Mouse (Mus musculus): ENCODE measurements around the gene Prss41. TPM values are rescaled to one million over a fixed set of nuclear protein-coding genes. Genes with fewer than 3 reads are reported as not detected.

Gene Prss41
- total RNA-seq, 2 experiments from 2014 or later = 0.21 to 0.58 TPM

DNA sequence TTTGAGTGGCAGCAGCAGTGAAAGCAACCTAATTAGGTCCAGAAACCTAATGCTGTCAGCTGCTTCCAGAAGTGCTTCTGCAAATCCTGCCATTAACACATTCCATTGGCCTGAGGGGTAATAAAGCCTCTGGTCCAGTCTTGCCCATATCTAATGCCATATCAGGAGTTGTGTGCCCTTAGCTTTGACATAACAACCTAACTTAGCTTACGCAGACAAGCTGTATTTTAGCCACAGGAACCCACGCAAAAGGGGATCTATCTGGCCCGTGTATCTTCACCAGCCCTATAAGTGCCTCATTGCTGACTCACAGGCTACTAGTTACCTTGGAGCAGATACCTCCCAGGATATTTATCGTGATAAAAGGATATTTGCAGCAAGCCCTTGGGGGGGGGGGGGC is 18.4 kb downstream of the Prss41 start:
- no peak for DNase-seq

DNA sequence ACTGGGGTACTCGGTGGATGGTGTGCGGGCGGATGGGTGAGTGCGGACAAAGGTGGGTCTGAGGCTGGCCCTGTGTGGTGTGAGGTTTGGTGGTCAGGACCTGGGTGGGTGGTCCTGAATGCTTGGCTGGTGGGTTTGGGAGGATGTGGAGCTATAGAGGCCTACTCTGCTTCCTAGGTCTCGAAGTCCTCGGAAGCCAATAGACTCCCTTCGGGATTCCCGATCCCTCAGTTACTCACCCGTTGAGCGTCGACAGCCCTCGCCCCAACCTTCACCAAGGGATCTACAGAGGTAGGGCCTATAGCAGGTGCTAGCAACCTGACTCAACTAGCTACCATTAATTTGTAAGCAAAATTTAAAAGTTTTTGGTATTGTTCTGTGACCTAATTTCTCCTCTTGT is 20.4 kb downstream of the Prss41 start:
- DNase-seq = no peak

DNA sequence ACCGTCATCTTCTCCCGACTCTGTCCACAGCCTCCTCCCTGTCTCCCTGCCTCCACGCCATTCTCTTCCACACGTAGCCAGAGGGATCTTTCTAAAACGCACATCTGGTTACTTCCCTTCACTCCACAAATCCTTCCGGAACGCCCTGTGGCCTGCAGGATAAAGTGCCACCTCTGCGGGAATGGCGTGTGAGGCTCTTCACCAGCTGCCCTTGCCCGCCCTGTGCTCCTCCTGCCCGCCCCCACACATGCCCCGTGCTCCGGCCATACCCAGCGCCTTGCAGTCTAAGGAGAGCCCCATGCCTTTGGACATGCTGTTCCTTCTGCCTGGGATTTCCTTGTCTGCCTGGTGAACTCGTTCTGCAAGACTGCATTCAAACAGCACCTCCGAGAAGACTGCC is 21.0 kb downstream of the Prss41 start:
- no peak for DNase-seq

DNA sequence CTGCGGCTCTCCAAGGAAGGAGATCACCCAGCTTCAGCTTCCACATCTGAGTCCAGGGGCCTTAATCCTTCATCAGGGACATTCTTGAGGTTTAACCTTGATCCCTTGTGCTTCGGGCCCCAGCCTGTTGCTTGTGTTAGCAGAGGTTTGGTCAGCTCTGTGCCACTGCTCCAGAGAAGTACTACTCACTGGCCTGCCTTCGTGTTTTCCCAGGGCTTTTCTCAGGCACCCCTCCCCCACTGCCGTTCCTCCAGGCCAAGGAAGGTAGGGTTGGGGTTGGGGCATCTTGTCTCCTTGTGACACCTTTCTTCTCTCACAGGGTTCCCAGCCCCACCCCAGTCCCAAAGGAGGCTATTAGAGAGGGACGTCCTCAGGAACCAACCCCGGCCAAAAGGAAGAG is 21.9 kb downstream of the Prss41 start:
- DNase-seq = peak; percentile 16

DNA sequence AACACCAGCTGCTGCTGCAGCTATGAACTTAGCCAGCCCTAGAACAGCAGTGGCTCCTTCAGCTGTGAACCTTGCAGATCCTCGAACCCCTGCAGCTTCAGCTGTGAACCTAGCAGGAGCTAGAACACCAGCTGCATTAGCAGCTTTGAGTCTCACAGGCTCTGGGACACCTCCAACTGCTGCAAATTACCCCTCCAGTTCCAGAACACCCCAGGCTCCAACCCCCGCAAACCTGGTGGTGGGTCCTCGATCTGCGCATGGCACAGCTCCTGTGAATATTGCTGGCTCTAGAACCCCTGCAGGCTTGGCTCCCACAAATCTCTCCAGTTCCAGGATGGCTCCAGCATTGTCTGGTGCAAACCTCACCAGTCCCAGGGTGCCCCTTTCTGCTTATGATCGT is 23.2 kb downstream of the Prss41 start:
- no peak for DNase-seq

DNA sequence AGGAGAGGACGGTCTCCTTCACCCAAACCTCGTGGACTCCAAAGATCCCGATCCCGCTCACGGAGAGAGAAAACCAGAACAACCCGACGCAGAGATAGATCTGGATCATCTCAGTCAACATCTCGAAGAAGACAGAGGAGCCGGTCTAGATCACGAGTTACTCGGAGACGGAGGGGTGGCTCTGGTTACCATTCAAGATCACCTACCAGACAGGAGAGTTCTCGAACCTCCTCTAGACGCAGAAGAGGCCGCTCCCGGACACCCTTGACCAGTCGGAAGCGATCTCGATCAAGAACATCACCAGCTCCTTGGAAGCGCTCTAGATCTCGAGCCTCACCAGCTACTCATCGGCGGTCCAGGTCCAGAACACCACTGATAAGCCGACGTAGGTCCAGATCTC is 24.7 kb downstream of the Prss41 start:
- DNase-seq = no peak

DNA sequence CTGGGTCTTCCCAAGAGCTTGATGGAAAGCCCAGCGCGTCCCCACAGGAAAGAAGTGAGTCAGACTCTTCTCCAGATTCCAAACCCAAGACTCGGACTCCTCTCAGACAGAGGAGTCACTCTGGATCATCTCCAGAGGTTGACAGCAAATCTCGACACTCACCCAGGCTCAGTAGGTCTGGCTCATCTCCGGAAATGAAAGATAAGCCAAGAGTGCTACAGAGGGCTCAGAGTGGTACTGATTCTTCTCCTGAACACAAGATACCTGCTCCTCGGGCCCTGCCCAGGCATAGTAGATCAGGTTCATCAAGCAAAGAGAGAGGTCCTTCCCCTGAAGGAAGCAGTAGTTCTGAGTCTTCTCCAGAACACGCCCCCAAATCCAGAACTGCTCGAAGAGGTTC is 25.4 kb downstream of the Prss41 start:
- DNase-seq = no peak

DNA sequence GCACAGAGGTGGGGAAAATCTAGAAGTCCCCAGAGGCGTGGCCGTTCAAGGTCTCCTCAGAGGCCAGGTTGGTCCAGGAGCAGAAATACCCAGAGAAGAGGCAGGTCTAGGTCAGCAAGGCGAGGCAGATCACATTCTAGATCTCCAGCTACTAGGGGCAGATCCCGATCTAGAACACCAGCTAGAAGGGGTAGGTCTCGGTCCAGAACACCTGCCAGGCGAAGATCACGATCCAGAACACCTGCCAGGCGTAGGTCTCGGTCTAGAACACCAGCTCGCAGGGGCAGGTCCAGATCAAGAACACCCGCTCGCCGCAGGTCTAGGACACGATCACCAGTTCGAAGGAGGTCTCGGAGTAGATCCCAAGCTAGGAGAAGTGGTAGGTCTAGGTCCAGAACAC is 28.3 kb downstream of the Prss41 start:
- DNase-seq = no peak

DNA sequence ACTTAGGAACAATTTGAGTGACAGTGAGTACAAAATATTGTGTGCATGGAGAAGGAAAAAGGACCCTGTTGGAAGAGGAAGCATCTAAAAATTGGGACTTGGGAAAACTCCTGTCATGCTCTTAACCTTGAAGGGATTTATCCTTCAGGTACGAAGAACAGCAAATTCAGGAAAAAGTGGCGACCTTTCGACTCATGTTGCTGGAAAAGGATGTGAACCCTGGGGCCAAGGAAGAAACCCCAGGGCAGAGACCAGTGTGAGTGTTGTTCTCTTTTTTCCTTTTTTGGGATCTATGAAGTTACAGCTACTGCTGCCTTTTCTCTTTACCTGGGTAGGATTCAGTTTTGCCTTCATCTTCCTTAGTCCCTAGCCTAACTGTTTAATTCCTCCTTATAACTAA is 36.1 kb downstream of the Prss41 start:
- no peak for DNase-seq

DNA sequence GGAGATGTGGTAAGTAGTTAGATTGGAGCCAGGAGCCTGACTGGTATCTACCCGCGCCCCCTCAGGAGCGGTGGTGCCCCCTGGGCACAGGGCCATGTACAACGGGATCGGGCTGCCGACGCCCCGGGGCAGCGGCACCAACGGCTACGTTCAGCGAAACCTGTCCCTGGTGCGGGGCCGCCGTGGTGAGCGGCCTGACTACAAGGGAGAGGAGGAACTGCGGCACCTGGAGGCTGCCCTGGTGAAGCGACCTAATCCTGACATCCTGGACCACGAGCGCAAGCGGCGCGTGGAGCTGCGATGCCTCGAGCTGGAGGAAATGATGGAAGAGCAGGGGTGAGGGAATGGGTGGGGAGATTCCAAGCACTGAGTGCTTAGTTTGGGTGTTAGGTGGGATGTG is 37.1 kb downstream of the Prss41 start:
- peak; percentile 55 for DNase-seq

DNA sequence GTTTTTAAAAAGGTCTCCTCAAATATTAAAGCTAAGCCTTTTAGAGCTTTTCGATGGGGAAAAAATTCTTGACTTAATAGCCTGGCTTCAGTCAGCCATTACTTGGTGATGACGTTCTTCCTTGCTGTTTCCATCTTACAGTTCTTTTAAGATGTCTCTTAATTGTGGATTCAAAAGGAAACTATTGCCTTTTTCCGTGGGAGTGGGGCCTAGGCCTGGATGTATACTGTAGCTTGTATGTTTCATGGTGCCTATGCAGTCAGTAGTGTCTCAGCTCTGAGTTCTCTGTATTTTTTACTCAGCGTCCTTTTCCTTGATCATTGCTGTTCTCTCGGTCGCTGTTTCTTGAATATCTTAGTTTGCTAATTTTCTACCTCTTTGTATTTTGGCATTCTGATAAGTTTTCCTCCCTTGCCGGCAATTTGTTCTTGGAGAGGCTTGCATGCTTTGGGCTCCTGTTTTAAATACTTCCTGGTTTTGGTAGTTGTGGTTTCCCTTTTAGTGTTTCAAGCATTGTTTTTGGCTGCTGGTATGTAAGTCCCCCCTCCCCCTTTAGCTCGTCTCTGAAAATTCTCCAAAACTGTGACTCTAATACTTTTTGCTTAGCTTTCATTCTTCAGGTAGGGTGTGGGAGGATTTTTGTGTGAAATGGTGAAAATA is 39.4 kb downstream of the Prss41 start:
- no peak for DNase-seq

DNA sequence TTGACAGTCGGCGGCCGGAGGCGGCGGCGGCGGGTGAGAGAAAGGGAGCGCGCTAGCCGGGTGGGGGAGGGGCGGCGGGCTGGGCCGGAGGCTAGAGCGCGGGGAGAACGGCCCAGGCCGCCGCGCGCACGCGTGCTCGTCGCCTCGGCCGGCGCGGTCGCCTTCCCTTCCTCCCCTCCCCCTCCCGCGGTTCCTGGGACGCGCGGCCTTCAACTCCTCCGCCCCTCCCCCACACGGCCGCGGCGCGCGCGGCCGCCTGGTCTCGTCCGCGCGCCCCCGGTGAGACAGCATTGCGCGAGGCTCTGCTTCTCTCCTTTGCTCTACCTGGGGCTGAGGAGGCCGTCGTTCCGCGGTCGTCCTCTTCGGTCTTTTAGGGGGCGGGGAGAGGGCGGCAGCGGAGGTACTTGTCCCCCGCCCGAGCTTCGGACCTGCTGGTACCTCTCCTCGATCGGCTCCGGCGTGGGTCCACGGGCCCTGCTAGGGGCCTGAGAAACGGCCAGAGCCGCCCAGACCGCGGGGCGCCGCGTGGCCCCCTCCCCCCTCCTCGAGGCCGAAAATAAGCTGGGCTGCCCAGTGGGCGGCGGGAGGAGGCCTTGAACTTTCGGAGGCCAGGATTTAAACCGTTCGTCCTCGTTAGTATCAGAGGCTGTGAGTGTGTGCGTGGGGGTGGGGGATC is 40.5 kb downstream of the Prss41 start:
- peak; percentile 92 for DNase-seq

DNA sequence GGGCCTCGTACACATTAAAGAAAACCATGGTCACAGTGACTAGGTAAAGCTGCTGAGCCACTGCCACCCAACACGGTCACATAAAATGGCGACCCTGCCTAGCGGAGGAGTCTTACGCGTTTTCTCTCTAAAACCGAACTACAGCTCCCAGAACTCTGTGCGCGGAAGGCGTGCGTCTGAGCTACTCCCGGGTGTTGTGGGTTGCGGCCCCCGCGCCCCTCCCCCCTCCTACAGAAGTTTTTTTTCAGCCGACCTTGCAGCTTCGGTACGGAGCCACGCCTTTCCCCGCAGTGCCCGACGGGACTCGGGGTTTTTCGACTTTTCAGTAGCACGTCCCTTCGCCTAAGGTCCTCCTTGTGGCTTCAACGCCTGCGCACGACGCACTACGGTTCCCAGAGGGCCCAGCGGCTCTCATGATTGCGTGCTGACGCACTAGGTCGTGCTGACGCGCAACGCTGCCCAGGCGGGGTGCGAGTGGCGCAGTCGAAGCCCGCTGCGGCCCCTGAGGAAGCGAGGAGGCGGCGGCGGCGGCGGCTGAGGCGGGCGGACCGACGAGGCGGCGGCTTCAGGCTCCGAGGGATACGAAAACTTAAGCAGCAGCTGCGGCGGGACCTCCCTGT is 41.1 kb downstream of the Prss41 start:
- peak; percentile 97 for DNase-seq

DNA sequence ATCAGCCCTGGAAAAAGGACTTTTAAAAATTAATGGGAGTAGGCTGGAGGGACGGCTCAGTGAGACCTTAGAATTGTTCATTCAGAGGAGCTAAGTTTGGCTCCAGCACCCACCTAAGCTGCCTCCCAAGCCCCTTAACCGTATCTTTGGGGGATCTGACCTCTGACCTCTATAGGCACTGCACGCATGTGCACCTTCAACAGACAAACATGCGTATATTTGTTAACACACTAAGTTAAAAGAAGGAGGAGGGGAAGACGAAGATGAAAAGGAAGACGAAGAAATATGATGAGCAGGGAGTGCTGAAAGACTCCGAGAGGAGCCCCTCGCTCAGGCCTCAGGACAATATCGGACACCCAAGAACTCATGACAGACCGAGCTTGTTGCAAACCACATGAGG is 42.3 kb downstream of the Prss41 start:
- no peak for DNase-seq

DNA sequence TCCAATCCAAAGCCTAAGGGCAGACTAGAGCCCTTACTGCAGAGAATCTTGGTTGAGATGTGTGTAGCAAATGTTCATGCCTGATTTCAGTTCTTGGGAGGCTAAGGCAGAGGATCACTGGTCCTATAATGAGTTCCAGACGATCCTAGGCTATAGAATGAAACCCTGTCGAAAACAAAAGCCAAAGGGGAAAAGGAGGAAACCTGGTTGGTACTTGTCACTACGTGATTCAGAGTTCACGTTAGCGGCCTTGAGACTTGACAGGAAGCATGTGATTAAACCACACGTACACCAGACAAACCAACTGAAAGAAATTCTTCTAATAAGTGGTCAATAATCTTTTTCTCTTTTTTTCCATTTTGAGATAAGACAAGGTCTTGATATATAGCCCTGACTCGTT is 46.7 kb downstream of the Prss41 start:
- DNase-seq = no peak

DNA sequence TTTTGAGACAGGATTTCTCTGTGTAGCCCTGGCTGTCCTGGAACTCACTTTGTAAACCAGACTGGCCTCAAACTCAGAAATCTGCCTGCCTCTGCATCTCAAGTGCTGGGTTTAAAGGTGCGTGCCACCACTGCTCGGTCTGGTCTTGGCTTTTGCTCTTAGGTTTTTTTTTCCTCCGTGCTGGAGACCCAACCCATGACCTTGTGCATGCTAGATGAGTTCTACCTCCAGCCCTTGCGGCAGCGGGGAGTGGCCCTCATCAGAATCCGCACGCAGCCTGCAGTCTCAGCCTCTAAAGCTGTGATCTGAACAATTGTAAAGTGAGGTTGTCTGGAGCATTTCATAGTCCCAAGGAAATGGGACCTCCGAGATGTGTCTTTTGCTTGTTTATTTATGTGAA is 48.6 kb downstream of the Prss41 start:
- DNase-seq = no peak

DNA sequence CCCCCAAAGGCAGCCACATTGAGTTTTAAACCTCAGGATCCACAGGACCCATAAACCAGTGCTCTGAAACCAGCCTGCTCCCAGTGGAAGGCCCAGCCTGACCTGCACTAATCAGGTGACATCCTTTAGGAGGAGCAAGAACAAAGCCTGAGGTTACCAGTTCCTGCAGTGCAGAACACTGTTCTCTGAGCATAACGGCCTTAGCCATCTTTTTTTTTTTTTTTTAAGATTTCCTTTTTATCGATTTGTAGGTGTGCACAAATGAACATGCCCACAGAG is 53.0 kb downstream of the Prss41 start:
- DNase-seq = peak; percentile 36

DNA sequence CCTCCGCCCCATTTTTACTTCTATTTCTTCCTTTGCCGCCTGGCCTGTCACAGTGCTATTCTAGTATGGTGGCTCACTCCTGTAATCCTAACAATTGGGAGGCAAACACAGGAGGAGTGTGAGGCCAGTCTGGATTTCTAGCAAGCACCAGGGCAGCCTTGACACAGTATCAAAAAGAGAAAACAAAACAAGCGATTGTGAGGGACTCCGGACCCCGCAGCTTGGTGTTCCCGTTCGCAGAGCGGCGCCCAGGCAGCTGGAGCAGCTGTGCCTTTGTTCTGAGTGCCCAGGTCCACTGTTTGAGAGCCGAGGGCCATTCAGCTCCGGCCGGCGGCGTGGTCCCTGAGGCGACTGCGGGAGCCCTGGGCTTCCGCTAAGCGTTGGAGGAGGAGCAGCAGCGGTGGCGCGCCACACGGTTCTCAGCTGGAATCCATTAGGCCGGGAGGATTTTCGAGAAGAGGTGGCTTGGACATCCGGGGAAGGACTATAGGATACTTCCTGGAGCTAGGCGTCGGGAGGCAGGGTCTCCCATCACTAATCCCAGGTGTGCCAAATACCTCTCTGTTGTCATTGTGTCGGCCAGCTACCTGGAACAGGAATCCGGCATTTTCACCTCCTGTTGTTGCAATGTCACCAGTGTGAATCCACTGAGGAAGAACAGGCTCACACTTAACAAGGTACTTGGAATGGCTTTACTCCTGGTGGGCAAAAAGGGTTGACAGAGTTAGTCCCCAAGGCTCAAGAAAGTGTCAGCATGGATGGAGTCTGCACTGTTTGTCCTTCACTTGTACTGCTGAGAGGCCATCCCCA is 53.5 kb downstream of the Prss41 start, which contains the start of gene Srrm2:
Srrm2 (plus strand) TSS at position 264 of the 810 bp plus-strand sequence.
- DNase-seq = peak; percentile 80

DNA sequence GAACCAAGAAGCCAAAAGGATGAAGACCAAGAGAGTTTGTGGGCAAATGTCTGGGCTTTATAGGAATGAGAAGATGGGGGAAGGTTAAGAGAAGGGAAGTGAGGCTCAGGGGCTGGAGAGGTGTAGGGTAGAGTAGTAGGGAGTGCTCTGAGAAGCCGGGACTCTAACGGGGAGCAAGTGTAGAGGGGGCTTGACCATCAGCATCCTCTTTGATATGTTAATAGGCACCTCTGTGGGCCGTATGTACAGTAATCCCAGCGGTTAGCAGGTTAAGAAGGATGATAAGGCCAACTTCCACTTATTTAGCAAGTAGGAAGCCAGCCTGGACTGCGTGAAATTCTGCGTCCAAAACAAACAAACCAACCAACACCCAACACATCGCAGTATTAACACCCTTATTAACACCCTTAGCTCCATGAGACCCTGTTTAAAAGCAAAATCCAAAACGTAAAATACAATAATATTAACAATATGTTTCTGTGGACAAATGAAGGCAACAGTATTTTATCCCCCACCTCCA is 54.2 kb downstream of the Prss41 start:
- no peak for DNase-seq

DNA sequence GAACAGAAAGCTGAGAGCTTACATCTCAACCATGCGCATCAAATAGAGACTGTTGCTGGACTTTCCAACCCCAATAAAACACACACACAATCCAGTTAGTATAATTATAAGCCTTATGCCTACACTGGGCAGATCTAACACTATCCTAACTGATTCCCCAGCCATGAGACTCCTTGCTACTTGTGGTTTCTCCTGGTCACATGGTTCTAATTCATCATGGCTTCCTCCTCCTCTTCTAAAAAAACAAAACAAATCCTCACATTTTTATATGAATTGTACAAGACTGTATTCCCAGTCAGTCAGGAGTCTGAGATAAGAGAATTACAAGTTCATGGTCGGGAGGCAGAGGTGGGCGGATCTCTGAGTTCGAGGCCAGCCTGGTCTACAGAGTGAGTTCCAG is 55.0 kb downstream of the Prss41 start:
- DNase-seq = no peak
